Mouse (Mus musculus) brain, adult 2 months (tissue): ENCODE data around the gene Nab1.
"Not testable (repeated sequence)": the region's sequence is repeated elsewhere in the genome, so short reads cannot be mapped to it uniquely, and the experiment has no call there.

Experiments
- DNase-seq: peaks from one replicate; pipeline ENCODE4 v3.0.0; 2011; ENCODE audit warnings: low read depth, low spot score

The Nab1 gene

GRCm38 (mm10) chr1:52500314-52500981 is at the start of gene Nab1:
Nab1 (minus strand) TSS chr1:52500679.
- peak; percentile 88 for DNase-seq

GRCm38 (mm10) chr1:52547451-52547850 is 47.0 kb upstream of the Nab1 start:
- DNase-seq: no peak

DNA sequence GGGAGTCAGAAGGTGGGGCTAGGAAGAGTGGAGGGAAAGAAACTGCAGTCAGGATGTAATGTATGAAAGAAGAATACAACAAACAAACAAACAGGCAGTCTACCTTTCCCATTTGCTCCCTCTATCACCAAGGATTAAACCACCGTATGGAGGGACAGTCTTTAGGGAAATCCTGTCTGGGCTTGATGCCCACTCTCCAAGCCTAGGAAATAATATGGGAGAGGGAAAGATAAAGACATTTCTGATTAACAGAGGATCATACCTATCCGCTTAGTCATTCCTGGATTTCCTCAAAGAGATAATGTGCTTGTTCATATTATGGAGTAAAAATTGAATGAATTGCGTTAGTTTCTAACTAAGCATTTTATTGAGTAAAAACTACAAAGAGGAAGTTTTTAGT is 46.3 kb upstream of the Nab1 start:
- DNase-seq: no peak

GRCm38 (mm10) chr1:52540124-52540523 is 39.6 kb upstream of the Nab1 start:
- not testable (repeated sequence) for DNase-seq

DNA sequence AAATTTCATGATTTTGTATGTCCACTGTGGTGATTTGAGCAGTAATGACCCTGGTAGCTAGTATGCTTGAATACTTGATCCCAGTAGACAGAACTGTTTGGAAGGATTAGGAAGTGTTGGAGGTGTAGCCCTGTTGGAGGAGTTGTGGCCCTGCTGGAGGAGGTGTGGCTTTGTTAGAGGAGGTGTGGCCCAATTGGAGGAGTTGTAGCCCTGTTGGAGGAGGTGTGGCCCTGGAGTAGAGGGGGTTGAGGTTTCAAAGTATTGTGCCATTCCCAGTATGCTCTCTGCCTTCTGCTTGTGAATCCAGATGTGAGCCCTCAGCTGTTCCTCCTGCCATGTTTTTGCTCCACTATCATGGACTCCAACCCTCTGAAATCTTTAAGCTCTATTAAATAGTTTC is 29.5 kb upstream of the Nab1 start:
- DNase-seq: no peak

DNA sequence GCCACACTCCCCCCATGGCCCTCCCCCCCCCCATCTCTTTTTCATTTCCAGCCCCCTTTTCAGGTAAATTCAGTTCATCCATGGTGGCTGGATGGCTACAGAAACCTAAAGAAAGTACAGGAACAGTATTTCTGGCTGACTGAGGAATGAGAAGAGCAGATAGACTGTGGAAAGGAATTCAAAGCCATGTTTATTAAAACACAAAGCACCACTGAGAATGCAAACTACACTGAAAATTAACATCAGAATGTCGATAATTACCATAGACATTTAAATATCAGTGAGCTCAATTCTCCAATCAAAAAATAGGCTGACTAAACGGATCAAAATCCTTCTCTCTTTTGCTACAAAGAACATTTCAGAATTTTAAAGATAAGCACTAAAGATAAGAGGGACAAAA is 27.2 kb upstream of the Nab1 start:
- no peak for DNase-seq

GRCm38 (mm10) chr1:52527252-52527651 is 26.8 kb upstream of the Nab1 start:
- DNase-seq: no peak

DNA sequence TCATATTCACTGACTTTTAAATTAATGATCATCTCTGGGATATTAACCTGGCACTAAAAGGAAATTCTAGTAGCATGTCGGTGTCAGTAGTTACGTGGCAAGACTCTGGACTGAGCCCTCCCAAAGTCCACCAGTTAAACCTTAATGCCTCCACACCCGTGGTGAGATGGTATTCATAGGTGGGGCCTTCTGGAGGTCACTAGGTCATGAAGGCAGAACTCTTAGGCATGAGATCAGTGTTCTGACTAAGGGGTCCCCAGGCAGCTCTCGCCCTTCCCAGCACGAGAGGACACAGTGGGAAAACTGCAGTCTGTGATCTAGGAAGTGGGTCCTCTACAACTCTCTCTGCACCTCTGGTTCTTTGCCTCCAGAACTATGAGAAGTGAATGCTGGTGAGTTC is 24.2 kb upstream of the Nab1 start:
- DNase-seq: no peak

DNA sequence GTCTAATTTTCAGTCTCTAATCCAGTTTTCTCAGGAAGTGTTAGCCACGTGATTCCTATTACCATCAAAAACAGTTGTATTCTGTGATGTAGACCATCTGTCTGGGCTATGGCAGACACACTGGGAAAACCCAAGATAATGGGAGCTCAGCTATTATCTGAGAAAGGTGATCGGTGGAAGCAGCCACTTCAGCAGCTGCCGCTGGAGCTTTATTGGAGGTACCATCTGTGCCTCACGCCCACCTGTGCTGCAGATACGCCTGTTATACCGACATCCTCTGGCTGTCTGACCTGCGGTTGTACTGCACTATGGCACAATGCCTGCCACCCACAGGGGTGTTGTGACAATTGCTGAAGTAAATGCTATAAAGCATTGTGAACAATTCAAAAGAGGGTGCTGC is 23.7 kb upstream of the Nab1 start:
- DNase-seq: peak; percentile 71

- DNase-seq: peak; percentile 96
Measured at GRCm38 (mm10) chr1:52521436-52521993, 21.0 kb upstream of the Nab1 start.

DNA sequence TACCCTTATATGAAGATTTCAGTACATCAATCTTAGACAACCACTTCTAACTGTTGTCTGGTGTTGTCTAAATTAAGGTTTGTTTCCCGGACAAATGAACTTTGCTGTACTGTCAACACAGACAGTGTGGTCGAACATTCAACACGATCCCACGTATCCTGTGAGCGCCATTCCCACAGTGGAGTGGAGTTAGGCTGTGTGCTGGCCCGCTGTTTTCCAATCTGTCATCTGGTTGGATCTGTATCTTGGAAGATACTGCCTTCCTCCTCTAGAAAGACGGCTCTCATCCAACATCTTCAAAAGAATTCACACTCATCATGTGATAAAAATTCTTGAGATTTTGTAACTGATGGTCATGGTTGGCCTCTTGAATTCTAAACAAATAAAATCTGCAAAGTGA is 19.7 kb upstream of the Nab1 start:
- peak; percentile 50 for DNase-seq

DNA sequence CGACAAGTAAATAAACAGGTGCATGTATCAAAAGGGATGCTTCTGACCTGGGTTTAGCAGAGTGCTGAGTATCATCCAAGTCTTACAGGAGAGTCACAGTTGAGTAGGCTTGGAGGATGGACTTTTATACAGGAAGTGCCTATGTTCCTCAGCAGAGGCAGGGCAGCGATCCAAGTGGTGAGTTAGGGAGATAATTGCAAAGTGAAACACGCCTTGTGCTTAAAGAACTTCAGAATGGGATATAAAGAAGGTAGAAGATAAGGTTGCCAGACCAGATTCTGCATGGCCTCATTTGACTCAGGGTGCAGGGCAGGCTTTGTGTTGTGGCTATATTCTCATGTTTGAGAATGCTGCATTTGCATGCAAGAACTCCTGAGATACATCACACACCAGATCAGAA is 14.8 kb upstream of the Nab1 start:
- DNase-seq: no peak

GRCm38 (mm10) chr1:52511788-52512425 is 11.4 kb upstream of the Nab1 start:
- peak; percentile 73 for DNase-seq

GRCm38 (mm10) chr1:52506211-52506610 is 5.7 kb upstream of the Nab1 start:
- peak; percentile 40 for DNase-seq

DNA sequence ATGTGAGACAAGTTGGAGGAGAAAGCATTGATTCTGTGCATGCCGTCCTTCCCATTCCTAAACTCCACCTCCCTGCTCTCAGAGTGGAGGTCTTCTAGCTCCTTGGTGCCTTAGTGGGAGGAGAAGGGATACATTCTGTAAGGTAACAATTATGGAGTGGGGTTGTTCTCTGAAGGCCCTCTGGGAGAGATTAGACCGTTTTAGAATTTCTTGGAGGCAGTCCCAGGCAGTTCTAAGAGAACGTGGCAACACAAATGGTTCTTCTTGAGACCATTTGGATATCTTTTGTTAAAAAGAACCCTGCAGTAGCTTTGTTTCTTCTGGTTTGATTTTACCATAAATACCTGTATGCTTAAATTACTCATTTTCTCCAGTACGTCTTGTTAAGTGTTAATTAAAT is 1.8 kb upstream of the Nab1 start:
- peak; percentile 65 for DNase-seq

DNA sequence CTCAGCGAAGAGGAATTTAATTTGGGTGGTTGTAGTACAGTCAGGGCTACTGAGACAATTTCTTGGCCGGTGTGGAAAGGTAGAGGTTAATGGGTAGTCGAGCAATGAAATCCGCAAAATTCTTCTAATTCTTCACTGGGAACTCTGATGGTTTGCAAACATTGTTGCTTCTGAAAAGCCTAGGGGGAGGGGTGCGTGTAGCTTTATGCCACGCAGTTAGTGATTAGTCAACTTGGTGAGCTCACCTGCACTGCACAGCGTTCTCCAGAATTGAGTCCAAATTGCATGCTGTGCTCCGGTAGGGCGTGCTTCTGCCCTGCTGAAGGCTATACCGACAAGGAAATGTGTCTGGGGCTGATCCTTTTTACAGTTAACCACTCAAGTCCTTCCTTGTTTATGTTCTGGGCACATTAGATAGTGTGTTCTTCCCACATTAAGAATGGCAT is 1.2 kb upstream of the Nab1 start:
- peak; percentile 89 for DNase-seq

DNA sequence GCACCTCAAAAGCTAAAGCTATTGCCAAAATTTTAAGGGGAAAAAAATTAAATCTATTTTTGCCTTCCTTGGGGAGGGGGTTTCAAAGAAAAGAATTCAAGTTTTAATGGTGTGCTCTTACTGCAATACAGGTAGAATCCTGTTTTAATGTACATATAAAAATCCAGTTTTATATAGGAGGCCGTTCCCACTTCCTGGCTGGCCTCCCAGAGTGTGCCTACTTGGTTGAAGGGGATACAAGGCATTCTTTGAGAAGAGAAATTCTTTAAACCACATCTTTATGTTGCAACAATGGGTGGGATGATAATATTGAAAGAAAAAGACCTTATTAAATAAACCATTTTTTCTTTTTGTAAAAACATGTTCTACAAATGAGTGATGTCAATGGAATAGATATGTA is 611 bp upstream of the Nab1 start:
- DNase-seq: no peak

- DNase-seq: peak; percentile 75
Measured at GRCm38 (mm10) chr1:52499601-52500313, 722 bp downstream of the Nab1 start.

DNA sequence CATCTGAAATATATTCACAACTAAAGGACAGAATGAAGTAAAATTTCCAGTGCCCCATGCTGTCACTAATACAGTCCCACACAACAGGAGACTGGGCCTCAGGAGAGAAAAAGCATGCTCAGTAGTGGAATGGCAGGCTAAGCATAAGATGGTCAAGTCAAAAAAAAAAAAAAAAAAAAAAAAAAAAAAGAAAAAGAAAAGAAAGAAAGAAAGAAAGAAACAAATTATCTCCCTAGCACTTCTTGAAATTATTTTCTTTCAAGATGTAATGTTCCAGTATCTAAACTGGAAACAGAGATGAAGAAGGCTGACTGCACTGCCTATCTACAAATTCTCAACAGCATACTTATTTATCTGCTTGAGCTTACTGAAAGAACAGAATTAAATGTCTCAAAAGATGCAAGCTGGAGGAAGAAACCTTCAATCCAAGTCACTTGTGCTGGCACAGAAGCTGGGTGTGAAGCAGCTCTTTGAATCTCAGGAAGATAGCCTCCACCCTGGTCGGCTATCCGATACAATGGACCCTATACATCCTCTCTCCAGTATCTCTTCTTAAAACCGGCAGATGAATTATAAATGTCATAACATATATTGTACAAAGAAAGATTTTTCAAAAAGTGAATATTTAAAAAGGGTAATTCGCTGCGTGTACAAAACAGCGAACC is 1.6 kb downstream of the Nab1 start:
- peak; percentile 44 for DNase-seq

DNA sequence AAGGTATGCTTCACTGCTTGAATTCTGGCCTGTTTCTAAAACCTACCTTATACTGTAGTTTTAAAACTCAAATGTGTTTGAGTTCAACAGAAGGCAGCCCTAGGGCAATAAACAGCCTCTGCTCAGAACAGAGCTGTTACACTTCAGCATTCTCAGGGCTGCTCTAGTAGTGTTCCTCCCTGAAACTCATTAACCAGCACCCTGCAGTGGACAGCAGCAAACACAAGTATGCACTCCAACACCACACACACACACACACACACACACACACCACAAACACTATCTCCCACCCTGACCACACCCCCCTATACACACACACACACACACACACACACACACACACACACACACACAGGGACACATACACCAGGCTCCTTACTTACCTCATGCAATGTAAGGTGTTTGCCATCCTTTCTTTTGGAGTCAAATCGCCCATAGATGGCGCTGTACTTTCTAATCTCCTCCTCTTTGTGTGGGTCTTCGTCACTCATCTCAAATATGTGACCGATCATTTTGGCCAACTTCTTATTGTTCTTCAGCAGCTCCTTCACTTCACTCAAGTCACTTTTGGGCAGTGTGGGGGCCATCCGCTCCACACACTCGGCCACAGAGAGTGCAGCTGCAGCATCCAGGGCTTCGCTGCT is 10.8 kb downstream of the Nab1 start:
- no peak for DNase-seq

- no peak for DNase-seq
Measured at GRCm38 (mm10) chr1:52484980-52485379, 15.5 kb downstream of the Nab1 start.
